Mouse (Mus musculus): ENCODE measurements around the gene Sfmbt1. TPM values are rescaled to one million over a fixed set of nuclear protein-coding genes. Genes with fewer than 3 reads are reported as not detected.

Sfmbt1 gene
- polyA plus RNA-seq, 1 experiment = 3.2 TPM

DNA sequence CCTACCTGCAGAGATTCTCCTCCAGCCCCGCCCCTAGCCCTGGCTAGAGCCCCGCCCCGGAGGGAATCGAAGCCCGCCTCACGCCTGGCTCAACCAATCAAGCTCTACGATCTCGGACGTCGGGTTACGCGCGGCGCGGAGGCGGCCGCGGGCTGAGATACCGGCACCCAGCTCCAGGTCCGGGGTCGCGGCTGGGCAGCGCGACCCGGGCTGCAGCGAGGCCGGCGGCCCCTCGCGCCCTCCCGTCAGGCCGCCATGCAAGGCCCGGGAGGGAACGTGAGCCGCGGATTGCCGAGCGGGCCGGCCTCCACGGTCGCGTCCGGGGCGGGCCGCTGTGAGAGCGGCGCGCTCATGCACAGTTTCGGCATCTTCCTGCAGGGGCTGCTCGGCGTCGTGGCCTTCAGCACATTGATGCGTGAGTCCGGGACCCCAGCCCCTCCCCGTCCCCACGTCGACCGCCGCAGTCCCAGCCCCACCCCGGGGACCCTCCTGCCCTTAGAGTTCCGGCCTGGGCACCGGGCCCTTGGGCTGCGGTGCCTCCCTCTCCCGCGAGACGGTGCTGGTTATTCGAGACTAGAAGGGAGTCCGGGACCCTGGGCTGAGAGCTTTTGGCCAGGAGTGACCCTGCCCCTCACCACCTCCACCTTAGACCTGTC lies 111.0 kb downstream of the Sfmbt1 start, which contains the start of gene Tmem110:
TSS of gene Tmem110 (plus strand) at position 115 of the 656 bp plus-strand sequence.
- Histone ChIP-seq H3K4me1 (replicated peaks; ENCODE audit: control insufficient read depth, insufficient read depth, low read length) (peaks cover 10% of the 10 kb centered on the region), H3K4me3 (ENCODE audit: control insufficient read depth, insufficient read depth, low read length) (peak within 1 kb of the TSS; percentile 84), H3K27me3 (ENCODE audit: control insufficient read depth, insufficient read depth, low read length) (no peaks in the 10 kb centered on the region), H3K27ac (ENCODE audit: control insufficient read depth, insufficient read depth, low read length) (no peak within 1 kb of the TSS), H3K36me3 (ENCODE audit: control insufficient read depth, insufficient read depth, low read length) (no peaks in the 10 kb centered on the region)
- peak; percentile 91 for DNase-seq
- TF ChIP-seq POLR2A (IDR thresholded peaks at IDR 0.05; ENCODE audit: control insufficient read depth, extremely low read depth, insufficient read depth, low read length, poor library complexity) (no peak), CTCF (IDR thresholded peaks at IDR 0.05; ENCODE audit: borderline replicate concordance, control insufficient read depth, extremely low read depth, insufficient read depth, low read length, poor library complexity) (peak; percentile 53)
- WGBS = under 1% methylated on average over 68 of the region's 68 CpGs

DNA sequence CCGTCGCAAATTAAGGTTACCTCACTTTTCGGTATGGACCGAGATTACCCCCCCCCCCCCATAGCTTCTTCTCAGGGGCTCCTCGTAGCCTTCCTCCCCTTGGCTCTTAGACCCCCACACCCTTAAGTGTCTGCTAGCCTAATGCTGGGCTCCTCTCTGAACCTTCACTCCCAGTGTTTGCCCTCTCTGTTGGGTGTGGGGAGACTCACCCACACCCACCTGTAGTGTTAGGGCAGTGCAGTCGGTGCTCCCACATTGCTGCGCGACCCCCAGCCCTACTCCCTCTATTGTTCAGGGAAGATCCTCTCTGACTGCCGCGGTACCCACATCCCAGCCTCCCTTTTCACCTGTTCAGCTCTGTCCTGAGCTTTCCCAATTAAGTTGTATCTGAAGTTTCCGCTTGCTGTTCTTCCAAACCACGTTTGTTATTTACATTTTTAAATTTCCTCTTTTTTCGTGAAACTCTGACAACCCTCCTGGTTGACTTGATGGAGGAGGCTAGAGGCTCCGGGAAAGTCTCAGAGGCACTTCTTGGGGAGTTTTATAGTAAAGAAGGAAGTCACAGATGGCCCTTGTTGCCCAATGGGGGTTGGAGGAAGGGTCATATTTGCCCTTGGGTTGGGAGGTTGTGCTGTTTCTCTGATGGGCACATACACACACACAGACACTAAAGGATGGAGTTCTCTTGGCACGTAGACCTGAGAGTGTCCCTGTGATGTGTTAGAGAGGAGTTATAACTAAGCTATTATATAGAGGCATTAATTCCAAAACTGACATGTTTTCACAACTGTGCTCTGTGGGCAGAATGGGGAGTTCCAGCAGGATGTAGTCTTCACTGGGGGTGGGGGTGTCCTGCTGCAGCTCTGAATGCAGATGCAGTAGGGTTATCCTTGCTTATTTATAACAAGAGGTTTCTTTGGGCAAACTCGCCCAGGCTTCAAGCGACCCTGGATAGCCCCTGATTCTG lies 111.8 kb downstream of the Sfmbt1 start:
- Histone ChIP-seq H3K27ac (ENCODE audit: control insufficient read depth, insufficient read depth, low read length) (no peak overlapping the region), H3K36me3 (ENCODE audit: control insufficient read depth, insufficient read depth, low read length) (no peaks in the 10 kb centered on the region), H3K4me3 (ENCODE audit: control insufficient read depth, insufficient read depth, low read length) (peak overlapping the region; percentile 84), H3K4me1 (replicated peaks; ENCODE audit: control insufficient read depth, insufficient read depth, low read length) (peaks cover 10% of the 10 kb centered on the region), H3K27me3 (ENCODE audit: control insufficient read depth, insufficient read depth, low read length) (no peaks in the 10 kb centered on the region)
- WGBS = 20% methylated on average over 17 of the region's 17 CpGs
- peak; percentile 15 for DNase-seq
- TF ChIP-seq CTCF (IDR thresholded peaks at IDR 0.05; ENCODE audit: borderline replicate concordance, control insufficient read depth, extremely low read depth, insufficient read depth, low read length, poor library complexity) = no peak; the same call in 1 of the 2 replicates

DNA sequence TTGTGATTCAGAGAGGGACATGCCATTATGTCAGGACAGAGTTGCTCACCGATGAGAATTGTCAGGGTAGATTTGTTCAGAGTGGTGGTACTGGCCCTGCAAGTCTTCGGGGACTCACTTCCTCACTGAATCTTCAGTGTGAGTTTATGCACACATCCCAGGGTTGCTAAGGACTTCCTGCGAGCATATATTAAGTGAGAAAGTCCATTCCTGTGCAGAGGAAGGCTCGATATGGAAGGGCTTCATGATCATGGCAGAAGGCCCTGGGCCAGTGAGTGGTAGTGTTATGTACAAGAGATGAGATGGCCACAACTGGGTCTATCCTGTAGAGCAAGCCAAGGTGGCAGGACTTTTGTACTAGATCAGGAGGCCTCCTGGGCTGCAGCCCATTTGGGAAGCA lies 112.8 kb downstream of the Sfmbt1 start:
- TF ChIP-seq CTCF (IDR thresholded peaks at IDR 0.05; ENCODE audit: borderline replicate concordance, control insufficient read depth, extremely low read depth, insufficient read depth, low read length, poor library complexity) (no peak), POLR2A (IDR thresholded peaks at IDR 0.05; ENCODE audit: control insufficient read depth, extremely low read depth, insufficient read depth, low read length, poor library complexity) (no peak)
- Histone ChIP-seq H3K27ac (ENCODE audit: control insufficient read depth, insufficient read depth, low read length) (no peak overlapping the region), H3K36me3 (ENCODE audit: control insufficient read depth, insufficient read depth, low read length) (no peaks in the 10 kb centered on the region), H3K4me3 (ENCODE audit: control insufficient read depth, insufficient read depth, low read length) (no peak overlapping the region), H3K4me1 (replicated peaks; ENCODE audit: control insufficient read depth, insufficient read depth, low read length) (peaks cover 10% of the 10 kb centered on the region), H3K27me3 (ENCODE audit: control insufficient read depth, insufficient read depth, low read length) (no peaks in the 10 kb centered on the region)
- WGBS = 76% methylated on average over 4 of the region's 4 CpGs
- no peak for DNase-seq

DNA sequence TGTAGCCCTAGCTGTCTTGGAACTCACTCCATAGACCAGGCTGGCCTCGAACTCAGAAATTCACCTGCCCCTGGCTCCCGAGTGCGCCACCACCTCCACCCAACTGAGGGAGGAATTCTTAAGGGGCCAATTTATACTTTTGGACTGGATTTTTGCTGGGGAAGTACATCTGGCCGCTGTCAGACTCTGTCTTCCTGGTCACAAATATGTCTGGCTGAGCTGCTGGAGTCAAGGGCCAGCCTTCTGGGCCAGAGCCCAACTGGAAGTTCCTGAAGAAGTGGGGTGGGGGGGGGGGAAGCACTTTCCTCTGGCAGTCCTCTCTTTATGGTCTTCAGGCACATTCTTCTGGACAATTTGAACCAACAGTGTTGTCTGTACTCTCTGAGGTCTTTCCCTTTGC lies 113.4 kb downstream of the Sfmbt1 start:
- H3K4me3 ChIP-seq (ENCODE audit: control insufficient read depth, insufficient read depth, low read length) = no peak overlapping the region
- TF ChIP-seq CTCF (IDR thresholded peaks at IDR 0.05; ENCODE audit: borderline replicate concordance, control insufficient read depth, extremely low read depth, insufficient read depth, low read length, poor library complexity) (no peak), POLR2A (IDR thresholded peaks at IDR 0.05; ENCODE audit: control insufficient read depth, extremely low read depth, insufficient read depth, low read length, poor library complexity) (no peak)
- no peak overlapping the region for H3K27ac ChIP-seq (ENCODE audit: control insufficient read depth, insufficient read depth, low read length)
- peaks cover 10% of the 10 kb centered on the region for H3K4me1 ChIP-seq (replicated peaks; ENCODE audit: control insufficient read depth, insufficient read depth, low read length)
- H3K27me3 ChIP-seq (ENCODE audit: control insufficient read depth, insufficient read depth, low read length) = no peaks in the 10 kb centered on the region
- no peak for DNase-seq
- WGBS = 96% methylated on average over 4 of the region's 4 CpGs
- no peaks in the 10 kb centered on the region for H3K36me3 ChIP-seq (ENCODE audit: control insufficient read depth, insufficient read depth, low read length)

DNA sequence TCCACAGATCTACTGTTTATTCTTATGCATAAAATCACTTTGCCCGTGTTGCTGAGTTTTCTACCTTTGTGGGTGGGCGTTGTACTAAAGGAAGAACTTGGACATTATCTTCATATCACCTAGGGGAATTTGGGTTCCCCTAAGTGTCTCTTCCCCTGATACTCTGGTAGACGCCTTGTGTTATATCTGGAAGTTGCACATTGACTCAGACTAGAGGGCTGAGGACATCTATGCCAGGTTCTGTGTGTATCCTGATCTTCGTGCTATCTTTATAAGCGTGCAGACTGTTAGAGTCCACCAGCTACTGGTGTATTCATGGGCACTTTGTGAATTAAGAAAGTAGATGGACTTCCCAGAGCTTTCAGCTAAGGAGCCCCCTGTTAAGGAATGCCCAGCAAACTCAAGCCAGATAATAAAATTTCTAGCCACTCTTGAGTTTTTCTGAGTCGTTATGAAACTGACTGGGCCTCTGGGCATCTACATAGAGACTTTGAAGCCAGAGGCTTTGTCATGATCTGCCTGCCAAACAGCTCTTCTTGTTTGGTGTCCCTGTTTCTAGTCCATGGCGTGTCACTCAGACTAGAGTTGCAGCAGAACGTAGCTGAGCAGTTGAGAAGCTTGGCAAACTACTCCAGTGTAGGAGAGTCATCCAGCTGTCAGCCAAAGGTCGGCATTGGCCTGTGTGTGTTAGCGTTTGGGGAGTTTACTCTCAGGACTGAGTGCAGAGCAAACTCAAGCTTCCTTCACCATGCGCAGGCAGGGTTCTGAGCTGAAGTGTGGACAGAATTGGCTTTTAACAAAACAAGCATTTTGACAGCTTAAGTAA lies 114.2 kb downstream of the Sfmbt1 start:
- no peak for DNase-seq

DNA sequence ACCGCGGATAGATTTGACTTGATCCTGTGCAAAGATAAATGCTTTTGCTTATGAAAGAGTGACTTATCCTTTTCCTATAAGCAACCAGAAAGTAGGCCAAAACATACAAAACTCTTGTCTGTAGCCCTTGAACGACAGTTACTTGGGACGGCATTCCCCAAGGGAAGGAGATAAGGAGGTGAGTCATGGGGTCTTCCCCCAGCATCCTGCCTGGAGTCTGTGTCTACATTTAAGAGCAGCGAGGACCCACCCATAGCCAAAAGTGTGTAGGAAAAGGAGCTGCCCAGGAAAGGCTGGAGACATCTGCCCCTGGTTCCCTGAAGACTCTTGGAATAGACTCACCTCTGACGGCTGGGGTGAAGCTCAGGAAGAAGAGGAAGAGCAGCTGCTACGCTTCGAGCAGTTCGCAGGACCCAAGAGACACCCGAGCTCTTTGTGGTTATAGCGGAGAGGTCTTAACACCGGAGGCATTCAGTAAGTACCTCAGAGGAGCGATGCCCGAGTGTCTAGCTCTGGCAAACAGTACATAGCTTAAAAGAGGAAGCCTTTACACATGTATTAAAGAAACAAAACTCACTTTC lies 122.9 kb downstream of the Sfmbt1 start:
- Histone ChIP-seq H3K27ac (ENCODE audit: control insufficient read depth, insufficient read depth, low read length) (no peak overlapping the region), H3K36me3 (ENCODE audit: control insufficient read depth, insufficient read depth, low read length) (no peaks in the 10 kb centered on the region), H3K27me3 (ENCODE audit: control insufficient read depth, insufficient read depth, low read length) (no peaks in the 10 kb centered on the region), H3K4me1 (replicated peaks; ENCODE audit: control insufficient read depth, insufficient read depth, low read length) (no peaks in the 10 kb centered on the region), H3K4me3 (ENCODE audit: control insufficient read depth, insufficient read depth, low read length) (no peak overlapping the region)
- DNase-seq = no peak
- 67% methylated on average over 14 of the region's 14 CpGs for WGBS
- TF ChIP-seq CTCF (IDR thresholded peaks at IDR 0.05; ENCODE audit: borderline replicate concordance, control insufficient read depth, extremely low read depth, insufficient read depth, low read length, poor library complexity) (no peak), POLR2A (IDR thresholded peaks at IDR 0.05; ENCODE audit: control insufficient read depth, extremely low read depth, insufficient read depth, low read length, poor library complexity) (no peak)

More for the DNA sequence above, 114.2 kb downstream of the Sfmbt1 start:
- TF ChIP-seq POLR2A (IDR thresholded peaks at IDR 0.05; ENCODE audit: control insufficient read depth, extremely low read depth, insufficient read depth, low read length, poor library complexity) = no peak
- Histone ChIP-seq H3K27me3 (ENCODE audit: control insufficient read depth, insufficient read depth, low read length) (no peaks in the 10 kb centered on the region), H3K36me3 (ENCODE audit: control insufficient read depth, insufficient read depth, low read length) (no peaks in the 10 kb centered on the region), H3K4me1 (replicated peaks; ENCODE audit: control insufficient read depth, insufficient read depth, low read length) (peaks cover 10% of the 10 kb centered on the region), H3K27ac (ENCODE audit: control insufficient read depth, insufficient read depth, low read length) (no peak overlapping the region), H3K4me3 (ENCODE audit: control insufficient read depth, insufficient read depth, low read length) (no peak overlapping the region)
- 92% methylated on average over 11 of the region's 11 CpGs for WGBS

Measured in thymus, adult 2 months (tissue).